ENCODE assay signal across 8 mouse cellular contexts in the genomic region with DNA sequence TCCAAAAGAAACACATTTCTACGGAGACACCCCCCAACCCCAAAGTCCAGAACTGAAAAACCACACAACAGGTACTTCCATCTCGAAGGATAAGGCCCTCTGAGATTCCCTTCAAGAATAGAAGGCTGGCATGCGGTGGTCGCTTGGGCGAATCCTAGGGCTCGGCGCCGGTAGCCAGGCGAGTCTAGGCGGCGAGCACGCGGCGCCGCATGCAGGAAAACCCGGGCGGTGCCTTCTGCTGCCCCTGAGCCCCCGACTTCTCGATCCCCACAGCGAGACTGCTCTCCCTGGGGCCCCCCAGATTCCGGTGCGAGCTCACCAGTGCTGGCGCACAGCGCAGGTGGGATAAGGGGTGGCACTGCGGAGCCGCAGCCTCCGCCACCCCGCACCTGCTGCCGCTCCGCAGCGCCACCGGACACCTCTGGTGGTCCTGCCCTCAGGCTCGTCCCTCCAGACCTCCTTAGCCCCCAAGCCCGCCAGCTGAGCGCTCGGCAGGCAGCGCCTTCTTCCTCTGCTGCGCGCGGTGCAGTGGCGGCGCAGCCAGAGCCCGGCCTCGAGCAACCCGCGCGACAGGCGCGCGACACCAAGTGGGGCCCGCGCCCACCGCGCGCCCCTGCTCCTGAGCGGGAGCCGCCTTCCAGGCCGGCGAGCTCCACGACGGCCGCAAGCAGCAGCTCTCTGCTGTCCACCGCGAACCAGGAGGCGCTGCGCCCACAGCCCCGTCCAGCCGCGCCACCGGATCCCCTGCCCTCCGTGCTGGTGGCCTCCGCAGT. TPM values are rescaled to one million over a fixed set of nuclear protein-coding genes. Genes with fewer than 3 reads are reported as not detected.
DNase-seq lines count a peak whose midpoint lies in the region; ATAC-seq and TF ChIP-seq lines count a peak whose summit lies in the region.

No protein-coding gene starts in this region.

- peak; percentile 27 to 28 for DNase-seq in left cerebral cortex, postnatal 14 days (ENCODE audit: low spot score in 2 of 2)
- DNase-seq in left cerebral cortex, adult 8-10 months (ENCODE audit: low spot score in 2 of 2) = no peak
- peak; percentile 70 for DNase-seq in hindbrain, postnatal 0 days (ENCODE audit: low spot score)
- no peak for DNase-seq in spleen, postnatal 10 days (ENCODE audit: low spot score in 2 of 2)
- DNase-seq in gastrocnemius, adult 8-10 months (ENCODE audit: low spot score in 2 of 2) = no peak
- no peak for DNase-seq in frontal cortex, postnatal 14 days (ENCODE audit: low spot score in 2 of 2)

- peaks cover 65% of the 10 kb centered on the region for H3K27me3 ChIP-seq in embryonic facial prominence, embryonic 13.5 days
- H3K27me3 ChIP-seq in hindbrain, postnatal 0 days (ENCODE audit: insufficient read depth, low read length) = peaks cover 24% of the 10 kb centered on the region

- H3K9ac ChIP-seq in embryonic facial prominence, embryonic 13.5 days = 0 out of 2 replicates have a peak overlapping the region, but pooled peaks have one; percentile 40
- peak overlapping the region; percentile 65 for H3K9ac ChIP-seq in hindbrain, postnatal 0 days (replicated peaks; ENCODE audit: low read length)

- intact Hi-C loops in left cerebral cortex, postnatal 14 days (cut with DNase I) = no loop called here

- H3K36me3 ChIP-seq in embryonic facial prominence, embryonic 13.5 days = no peaks in the 10 kb centered on the region
- H3K36me3 ChIP-seq in hindbrain, postnatal 0 days (ENCODE audit: insufficient read depth, low read length) = no peaks in the 10 kb centered on the region

- peak overlapping the region; percentile 83 for H3K4me2 ChIP-seq in embryonic facial prominence, embryonic 13.5 days
- H3K4me2 ChIP-seq in hindbrain, postnatal 0 days (ENCODE audit: low read depth, low read length) = peak overlapping the region; percentile 70

- peaks cover 11% of the 10 kb centered on the region for H3K4me1 ChIP-seq in embryonic facial prominence, embryonic 13.5 days
- H3K4me1 ChIP-seq in hindbrain, postnatal 0 days (ENCODE audit: insufficient read depth, low read length) = no peaks in the 10 kb centered on the region
- no peaks in the 10 kb centered on the region for H3K4me1 ChIP-seq in olfactory bulb, adult 2 months (ENCODE audit: control insufficient read depth, insufficient read depth, low read length)

- TF ChIP-seq CTCF in hindbrain, postnatal 0 days (IDR thresholded peaks at IDR 0.05; ENCODE audit: low read depth) = no peak
- no peak for TF ChIP-seq CTCF in olfactory bulb, adult 2 months (IDR thresholded peaks at IDR 0.05; ENCODE audit: insufficient read depth, low read depth, low read length)

- H3K9me3 ChIP-seq in embryonic facial prominence, embryonic 13.5 days = no peaks in the 10 kb centered on the region
- no peaks in the 10 kb centered on the region for H3K9me3 ChIP-seq in hindbrain, postnatal 0 days (ENCODE audit: low read length)

- ATAC-seq in embryonic facial prominence, embryonic 13.5 days (ENCODE audit: insufficient number of reproducible peaks, insufficient read depth, low FRiP score, low TSS enrichment, low read depth) = no peak
- ATAC-seq in hindbrain, postnatal 0 days = peak; percentile 84

- WGBS in embryonic facial prominence, embryonic 13.5 days = 1% methylated on average over 72 of the region's 72 CpGs
- under 1% methylated on average over 69 of the region's 72 CpGs for WGBS in hindbrain, postnatal 0 days
- 1% methylated on average over 72 of the region's 72 CpGs for WGBS in olfactory bulb, adult 2 months

- peak overlapping the region; percentile 50 for H3K4me3 ChIP-seq in embryonic facial prominence, embryonic 13.5 days
- H3K4me3 ChIP-seq in hindbrain, postnatal 0 days (ENCODE audit: low read length) = peak overlapping the region; percentile 60
- H3K4me3 ChIP-seq in olfactory bulb, adult 2 months (ENCODE audit: insufficient read depth, low read depth, low read length) = peak overlapping the region; percentile 78

- no peak overlapping the region for H3K27ac ChIP-seq in embryonic facial prominence, embryonic 13.5 days
- peak overlapping the region; percentile 71 for H3K27ac ChIP-seq in hindbrain, postnatal 0 days
- peak overlapping the region; percentile 84 for H3K27ac ChIP-seq in olfactory bulb, adult 2 months (ENCODE audit: insufficient read depth, low read depth, low read length)

- 0 out of 2 replicates have a peak, but pooled peaks have one; percentile 15 for TF ChIP-seq POLR2A in olfactory bulb, adult 2 months (IDR thresholded peaks at IDR 0.05; ENCODE audit: insufficient read depth, low read depth, low read length)

RNA-seq across cellular contexts. Expression of gene Gabra5, which starts 0.8 kb away (rescaled TPM):
- 10 to 100 TPM; 63.8 to 80.7 TPM for total RNA-seq in left cerebral cortex, postnatal 14 days (2021)
- 10 to 100 TPM; 41.6 to 50.5 (median 47.5) TPM for total RNA-seq in left cerebral cortex, adult 8-10 months (2022)
- polyA plus RNA-seq in embryonic facial prominence, embryonic 13.5 days (2015; fragmentation: Nextera tagmentation; extraction: Ambion mirVana) = 0.41 and 0.85 TPM in 2 replicates
- 81.0 and 83.5 TPM in 2 replicates for total RNA-seq in hindbrain, postnatal 0 days (2014; rRNA removed)
- polyA plus RNA-seq in hindbrain, postnatal 0 days (2015; fragmentation: Nextera tagmentation; extraction: Ambion mirVana) = 83.0 and 86.7 TPM in 2 replicates
- polyA plus RNA-seq in olfactory bulb, adult 2 months (2012; ENCODE audit: insufficient read depth, insufficient read length, low replicate concordance, missing spikeins) = not detected in 2 replicates
- total RNA-seq in gastrocnemius, adult 8-10 months (2022) = not detected

Comparison
In these comparisons a context has a peak if more than half of its experiments do, and no peak if none do; other contexts are left out.
1. DNase-seq: peak in left cerebral cortex, postnatal 14 days (2 of 2) and hindbrain, postnatal 0 days (single experiment); none in left cerebral cortex, adult 8-10 months (0 of 2), spleen, postnatal 10 days (0 of 2), gastrocnemius, adult 8-10 months (0 of 2) and frontal cortex, postnatal 14 days (0 of 2).
2. RNA of gene Gabra5, which starts 0.8 kb away (total RNA-seq): 81.0 to 83.5 TPM in hindbrain, postnatal 0 days, 63.8 to 80.7 TPM in left cerebral cortex, postnatal 14 days and 41.6 to 50.5 TPM in left cerebral cortex, adult 8-10 months; not detected in gastrocnemius, adult 8-10 months; every median in the first group is over 10 times any median in the second.
3. Peak in every context shown above with its lines, with median percentiles within 50 percentile points of each other: H3K4me3 ChIP-seq.